Mouse (Mus musculus) T-helper 1 cell (primary cell): ENCODE measurements around the gene Asxl2.

Experiments
- in situ Hi-C: fragments of 300-600 bp; cut with MboI, MseI; formaldehyde crosslinking; loops from one replicate; pipeline ENCODE4 v1.15.1; 2025; ENCODE audit warnings: high pct_unique_total_duplicates

The Asxl2 gene

DNA sequence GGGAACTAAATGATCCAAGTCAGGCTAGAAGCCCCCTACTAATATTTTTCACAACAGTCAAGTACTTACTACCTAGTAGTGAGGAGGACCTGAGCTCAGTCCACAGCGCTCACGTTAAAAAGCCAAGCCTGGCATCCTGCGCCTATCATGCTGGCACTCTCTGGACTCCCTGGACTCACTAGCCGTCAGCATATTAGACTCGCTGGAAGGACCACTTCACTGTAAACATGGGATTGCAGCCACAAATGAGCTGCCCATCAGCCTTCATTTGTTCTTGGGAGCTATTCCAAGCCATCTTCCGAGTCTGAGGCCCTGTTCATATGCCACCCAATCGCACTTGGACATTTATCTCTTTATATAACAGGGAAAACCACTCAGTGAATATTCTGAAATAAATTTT is 114.2 kb downstream of the Asxl2 start:
- in situ Hi-C loops: no loop called here

DNA sequence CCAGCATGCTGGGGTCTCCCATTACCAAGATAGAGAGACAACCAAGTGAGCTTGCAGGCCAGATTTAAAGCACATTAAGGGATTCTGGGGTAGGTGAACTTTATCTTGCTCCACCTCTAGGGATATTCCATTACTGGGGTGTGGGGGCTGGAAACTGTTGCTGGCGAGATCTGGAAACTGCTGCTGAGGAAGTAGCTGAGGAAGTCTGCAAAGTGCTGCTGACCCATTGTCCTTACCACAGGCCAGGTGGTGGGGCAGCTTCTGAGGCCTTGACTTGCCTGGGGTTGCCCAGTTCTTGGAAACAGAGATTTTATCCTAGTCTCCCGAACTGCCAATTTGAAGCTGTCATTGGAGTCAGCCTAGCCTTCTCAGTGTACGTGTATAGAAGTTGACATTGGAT is 118.8 kb downstream of the Asxl2 start:
- in situ Hi-C loops: no loop called here

DNA sequence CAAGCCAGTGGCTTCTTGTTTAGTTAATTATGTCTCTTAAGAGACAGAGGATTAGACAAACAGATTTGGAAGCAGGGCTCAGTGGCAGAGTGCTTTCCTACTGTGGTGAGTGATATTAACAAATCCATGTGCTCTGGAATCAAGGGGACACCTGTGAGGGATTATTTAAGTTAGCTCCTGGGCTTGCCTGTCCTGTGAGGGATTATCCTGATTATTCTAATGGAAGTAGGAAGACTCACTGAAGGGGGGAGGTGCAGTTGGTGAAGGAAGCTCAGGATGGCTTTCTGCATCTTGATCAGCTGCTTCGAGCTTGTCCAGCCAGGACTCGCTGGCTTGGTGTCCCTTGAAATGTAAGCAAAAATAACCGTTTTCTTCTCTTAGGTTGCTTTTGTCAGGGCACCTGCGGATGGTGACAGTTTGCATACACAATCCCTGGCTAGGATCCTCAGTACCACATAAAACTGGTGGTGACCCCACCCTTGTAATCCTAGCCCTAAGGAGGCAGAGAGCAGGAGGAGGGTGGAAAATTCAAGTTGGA is 119.5 kb downstream of the Asxl2 start:
- in situ Hi-C loops: no loop called here

DNA sequence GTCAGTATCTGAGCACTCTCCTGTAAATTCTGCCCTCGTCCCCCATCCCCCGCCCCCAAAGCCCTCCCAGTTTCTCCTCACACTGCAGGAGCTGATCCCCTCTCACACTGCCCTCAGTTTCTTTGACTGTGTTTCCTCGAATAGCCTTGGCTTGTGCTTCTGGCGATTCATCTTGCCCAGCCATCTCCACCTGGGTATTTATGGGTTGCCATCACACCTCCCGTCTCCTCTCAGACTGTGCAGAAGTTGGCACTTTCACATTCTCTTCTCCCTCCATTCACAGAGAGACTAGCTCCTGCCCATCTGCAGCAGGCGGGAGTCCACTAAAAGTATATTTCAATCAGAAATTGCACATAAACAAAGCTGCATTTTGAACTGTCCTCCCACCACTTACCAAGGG is 120.1 kb downstream of the Asxl2 start:
- in situ Hi-C loops: no loop called here

- in situ Hi-C loops: no loop called here
Observed at GRCm38 (mm10) chr12:3547506-3547905, 120.8 kb downstream of the Asxl2 start.

- in situ Hi-C loops: no loop called here
Observed at GRCm38 (mm10) chr12:3547911-3548310, 121.3 kb downstream of the Asxl2 start.

- in situ Hi-C loops: no loop called here
Observed at GRCm38 (mm10) chr12:3548582-3549211, 122.0 kb downstream of the Asxl2 start.

DNA sequence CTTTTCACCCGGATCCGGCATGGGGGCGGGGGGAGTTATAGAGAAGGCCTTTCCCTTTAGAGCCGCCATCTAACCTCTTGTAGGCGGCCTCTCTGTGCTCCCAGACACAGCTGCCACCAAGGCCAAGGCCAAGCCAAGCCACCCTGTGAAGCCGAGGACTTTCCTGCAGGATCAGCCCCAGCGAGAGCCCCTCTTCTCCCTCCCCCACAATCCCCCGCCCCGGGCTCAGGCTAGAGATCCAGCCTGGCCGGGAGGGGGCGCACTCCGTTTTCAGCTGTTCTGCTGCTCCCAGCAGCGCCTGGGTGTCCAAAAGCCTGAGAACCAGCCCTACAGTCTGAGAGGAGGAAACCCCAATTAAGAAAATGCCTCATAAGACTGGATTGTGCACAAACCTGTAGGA is 123.6 kb downstream of the Asxl2 start:
- in situ Hi-C loops: no loop called here
